Mouse (Mus musculus): ENCODE measurements around the gene Spp1. TPM values are rescaled to one million over a fixed set of nuclear protein-coding genes. Genes with fewer than 3 reads are reported as not detected.

The Spp1 gene
- total RNA-seq (2021), result 1 to 10 TPM; 3.7 to 3.8 TPM
- long read RNA-seq, experiment 1, transcript Spp1-201 (7 exons, 1,410 nt), result major isoform, 7 of 7 reads
- long read RNA-seq, experiment 1, partial matches to known transcripts, result 0 of 7 reads
- long read RNA-seq, experiment 1, other reads (novel, unspliced or antisense), result 0 of 7 reads
- long read RNA-seq, experiment 2, partial matches to known transcripts, result 1 of 6 reads
- long read RNA-seq, experiment 2, other reads (novel, unspliced or antisense), result 0 of 6 reads

DNA sequence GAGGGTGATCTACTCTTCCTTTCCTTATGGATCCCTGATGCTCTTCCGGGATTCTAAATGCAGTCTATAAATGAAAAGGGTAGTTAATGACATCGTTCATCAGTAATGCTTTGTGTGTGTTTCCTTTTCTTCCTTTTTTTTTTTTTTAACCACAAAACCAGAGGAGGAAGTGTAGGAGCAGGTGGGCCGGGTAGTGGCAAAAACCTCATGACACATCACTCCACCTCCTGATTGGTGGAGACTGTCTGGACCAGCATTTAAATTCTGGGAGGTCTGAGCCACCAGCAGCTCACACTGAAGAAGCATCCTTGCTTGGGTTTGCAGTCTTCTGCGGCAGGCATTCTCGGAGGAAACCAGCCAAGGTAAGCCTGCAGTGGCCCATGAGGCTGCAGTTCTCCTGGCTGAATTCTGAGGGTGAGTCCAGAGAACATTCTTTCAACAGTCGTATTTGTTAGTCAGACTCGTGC lies at the start of gene Spp1:
Spp1 (plus strand) TSS at position 284 of the 467 bp plus-strand sequence.
- no peak for TF ChIP-seq CTCF (conservative IDR thresholded peaks at IDR 0.05)
- no peak for DNase-seq (ENCODE audit: low spot score in 2 of 2)
- Histone ChIP-seq H3K4me3 (no peak within 1 kb of the TSS), H3K27ac (no peak within 1 kb of the TSS)

DNA sequence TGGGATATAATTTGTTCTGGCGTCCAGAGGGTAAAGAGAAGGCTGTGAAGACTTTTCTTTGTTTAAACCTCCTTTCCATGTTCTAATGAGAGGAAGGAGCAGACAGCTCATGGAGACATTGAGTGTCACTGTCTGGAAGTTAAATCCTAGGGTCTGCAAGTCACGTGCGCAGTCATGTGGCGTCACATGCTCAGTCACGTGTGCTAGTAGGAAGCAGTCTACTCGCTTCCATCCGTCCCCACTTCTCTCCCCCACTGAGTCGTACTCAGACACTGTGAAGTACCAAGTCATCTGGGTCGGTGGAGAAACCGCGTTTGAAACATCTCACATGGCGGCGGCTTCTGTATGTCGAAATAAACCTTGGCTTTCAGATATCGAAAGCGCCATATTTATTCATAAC lies 49.4 kb upstream of the Spp1 start:
- TF ChIP-seq CTCF (conservative IDR thresholded peaks at IDR 0.05), result no peak
- Histone ChIP-seq H3K4me3 (no peak overlapping the region), H3K27ac (no peak overlapping the region)
- DNase-seq (ENCODE audit: low spot score in 2 of 2), result no peak

DNA sequence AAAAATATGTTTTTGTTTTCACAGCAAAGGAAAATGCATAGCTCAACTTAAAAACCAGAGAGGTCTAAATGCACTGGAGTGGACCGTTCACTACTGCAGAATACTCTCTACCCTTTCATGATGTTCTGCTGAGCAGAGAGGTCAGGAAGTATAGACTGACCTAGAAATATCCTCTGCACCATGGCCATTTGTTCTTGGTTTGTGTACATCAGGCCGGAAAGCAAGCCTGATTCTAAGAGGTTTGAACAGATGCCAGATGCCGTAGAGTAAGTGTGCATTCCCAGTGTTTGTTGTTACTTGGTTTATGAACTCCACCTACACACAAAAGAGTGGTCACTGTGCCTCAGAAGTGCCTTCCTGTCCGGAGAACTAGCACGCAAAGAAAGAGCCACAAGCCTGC lies 48.0 kb upstream of the Spp1 start:
- no peak overlapping the region for H3K27ac ChIP-seq
- no peak for TF ChIP-seq CTCF (conservative IDR thresholded peaks at IDR 0.05)
- no peak for DNase-seq (ENCODE audit: low spot score in 2 of 2)
- no peak overlapping the region for H3K4me3 ChIP-seq

DNA sequence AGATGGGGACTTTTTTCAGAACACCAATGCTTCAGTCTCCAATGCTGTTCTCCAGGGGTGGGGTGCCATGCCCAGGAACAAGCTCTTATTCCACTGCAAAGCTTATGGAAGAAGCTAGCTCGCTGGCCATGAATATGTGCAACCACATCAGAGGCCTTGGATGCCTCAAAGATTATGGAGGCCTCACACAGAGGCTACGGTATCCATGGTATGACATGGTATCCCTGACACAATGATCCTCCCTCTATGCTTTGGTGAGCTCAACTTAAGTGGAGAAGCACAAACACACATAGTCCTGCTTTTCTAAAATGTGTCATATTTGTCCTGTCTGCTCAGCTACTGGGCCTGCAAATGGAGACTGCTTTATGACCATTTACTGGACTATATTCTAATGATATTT lies 44.0 kb upstream of the Spp1 start:
- DNase-seq (ENCODE audit: low spot score in 2 of 2), result no peak
- Histone ChIP-seq H3K4me3 (no peak overlapping the region), H3K27ac (no peak overlapping the region)
- TF ChIP-seq CTCF (conservative IDR thresholded peaks at IDR 0.05), result no peak

DNA sequence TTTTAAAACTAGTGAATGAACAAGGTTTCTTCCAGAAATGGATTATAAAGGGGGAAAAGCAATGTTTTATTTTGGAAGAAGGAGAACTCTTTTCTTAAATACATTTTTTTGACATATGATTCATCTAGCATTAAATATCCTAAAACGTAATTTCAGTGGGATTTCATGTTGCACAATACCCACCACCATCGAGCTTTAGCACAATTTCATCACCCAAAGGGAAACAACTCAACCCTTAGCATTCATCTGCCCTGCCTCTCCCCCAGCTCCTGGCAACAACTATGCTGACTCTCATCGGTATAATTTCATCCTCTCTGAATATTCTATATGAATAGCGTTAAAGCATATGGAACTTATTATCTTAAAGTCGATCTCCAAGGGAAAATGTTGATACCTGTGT lies 42.1 kb upstream of the Spp1 start:
- TF ChIP-seq CTCF (conservative IDR thresholded peaks at IDR 0.05), result no peak
- Histone ChIP-seq H3K27ac (no peak overlapping the region), H3K4me3 (no peak overlapping the region)
- no peak for DNase-seq (ENCODE audit: low spot score in 2 of 2)

DNA sequence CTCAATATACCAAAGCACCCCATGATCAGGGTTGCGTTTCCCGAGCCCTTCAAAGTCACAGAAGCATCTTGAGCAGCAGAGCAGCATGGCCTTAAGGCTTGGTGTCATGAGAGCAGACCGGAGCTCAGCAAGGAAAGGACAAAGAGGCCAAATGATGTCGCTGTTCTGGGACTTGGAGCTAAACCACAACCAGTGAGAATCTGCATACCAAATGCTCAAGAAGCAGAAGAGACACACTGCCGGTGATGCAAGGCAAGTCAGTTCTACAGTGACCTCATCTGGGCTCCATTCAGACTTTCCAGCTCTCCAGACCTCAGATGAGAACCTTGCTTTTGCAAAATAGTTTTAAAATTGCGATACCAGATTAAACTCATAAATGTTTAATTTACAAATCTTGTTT lies 38.6 kb upstream of the Spp1 start:
- no peak for TF ChIP-seq CTCF (conservative IDR thresholded peaks at IDR 0.05)
- no peak overlapping the region for H3K27ac ChIP-seq
- DNase-seq (ENCODE audit: low spot score in 2 of 2), result no peak
- no peak overlapping the region for H3K4me3 ChIP-seq

DNA sequence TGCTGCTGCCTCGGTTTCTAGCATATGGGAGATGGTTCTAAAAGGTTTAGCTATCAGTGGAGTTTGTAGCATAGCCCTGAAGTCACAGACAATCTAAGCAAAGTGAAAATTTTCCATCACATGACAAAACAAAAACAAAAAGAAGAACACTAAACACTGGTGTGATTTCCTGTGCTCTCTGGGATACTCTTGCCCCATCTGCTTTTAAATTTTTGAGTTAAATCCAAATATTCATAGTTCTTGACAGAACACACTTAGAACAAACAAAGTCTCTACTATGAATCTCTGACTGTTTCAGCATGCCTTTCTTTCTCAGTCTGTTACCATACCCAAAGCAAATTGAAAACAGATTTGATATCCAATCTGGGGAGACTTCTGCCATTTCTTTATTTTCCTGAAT lies 36.9 kb upstream of the Spp1 start:
- DNase-seq (ENCODE audit: low spot score in 2 of 2), result no peak
- Histone ChIP-seq H3K27ac (no peak overlapping the region), H3K4me3 (no peak overlapping the region)
- TF ChIP-seq CTCF (conservative IDR thresholded peaks at IDR 0.05), result no peak

DNA sequence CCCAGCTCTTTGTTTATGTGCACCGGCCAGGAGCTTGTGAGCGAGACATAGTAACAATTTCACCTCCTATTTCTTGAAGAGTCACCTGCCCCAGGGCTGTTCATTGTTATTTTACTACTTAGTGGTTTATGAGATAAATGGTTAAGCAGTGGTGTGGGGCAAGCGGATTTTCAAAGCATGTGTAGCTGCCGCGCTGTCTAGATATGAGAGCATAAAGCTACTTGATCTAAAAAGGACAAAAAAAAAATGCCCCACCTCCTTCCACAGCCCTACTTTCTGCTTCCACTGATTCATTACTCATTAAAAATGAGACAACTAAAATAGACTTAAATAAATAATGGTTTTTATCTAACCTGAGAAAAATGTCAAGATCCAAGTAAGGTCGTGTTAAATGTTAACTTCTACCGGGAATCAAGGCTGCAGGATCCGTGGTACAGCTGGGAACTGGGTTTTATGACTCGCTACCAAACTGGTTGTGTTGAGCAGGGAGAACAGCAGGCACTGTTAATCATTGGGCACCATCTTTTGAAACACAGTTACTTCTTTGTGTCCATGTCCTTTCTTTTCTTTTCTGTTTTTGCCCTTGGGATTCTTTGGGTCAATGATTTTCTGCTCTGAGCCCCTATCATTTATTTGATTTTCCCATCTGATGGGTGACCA lies 35.5 kb upstream of the Spp1 start:
- no peak for DNase-seq (ENCODE audit: low spot score in 2 of 2)
- no peak overlapping the region for H3K4me3 ChIP-seq
- H3K27ac ChIP-seq, result no peak overlapping the region
- no peak for TF ChIP-seq CTCF (conservative IDR thresholded peaks at IDR 0.05)

DNA sequence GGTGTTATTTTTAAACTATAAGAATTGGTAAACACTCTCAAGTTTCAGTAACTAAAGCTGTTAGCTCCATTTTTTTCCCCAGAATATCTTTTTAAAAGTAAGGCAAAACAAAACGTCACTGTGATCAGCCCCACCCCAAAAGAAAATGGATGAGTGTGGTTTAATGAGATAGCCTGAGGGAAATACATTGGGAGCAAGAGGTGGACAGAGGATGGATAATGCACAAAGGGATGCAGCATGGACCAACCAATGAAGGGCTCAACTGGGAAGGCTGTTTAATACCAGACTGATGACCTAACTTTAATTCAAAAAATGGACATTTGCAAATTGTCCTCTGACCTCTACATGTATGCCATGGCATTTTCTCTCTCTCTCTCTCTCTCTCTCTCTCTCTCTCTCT lies 34.9 kb upstream of the Spp1 start:
- no peak overlapping the region for H3K4me3 ChIP-seq
- TF ChIP-seq CTCF (conservative IDR thresholded peaks at IDR 0.05), result no peak
- H3K27ac ChIP-seq, result no peak overlapping the region
- no peak for DNase-seq (ENCODE audit: low spot score in 2 of 2)

DNA sequence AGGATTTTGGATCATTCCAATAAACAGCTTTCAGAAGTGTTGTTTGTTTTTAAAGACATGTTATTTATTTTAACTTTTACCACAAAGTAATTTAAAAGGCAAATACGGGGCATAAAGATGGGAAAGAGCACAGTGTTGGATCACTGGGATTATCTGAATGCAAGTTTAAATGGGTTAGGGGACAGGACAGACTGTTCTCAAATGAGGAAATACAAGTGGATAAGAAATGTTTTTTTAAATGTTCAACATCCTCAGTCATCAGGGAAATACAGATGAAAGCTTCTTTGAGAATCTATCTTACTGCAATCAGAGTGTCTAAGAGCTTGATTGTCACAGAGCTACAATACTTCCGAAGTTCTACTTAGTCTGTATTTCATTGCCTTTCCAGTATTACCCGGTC lies 32.3 kb upstream of the Spp1 start:
- no peak overlapping the region for H3K4me3 ChIP-seq
- no peak for TF ChIP-seq CTCF (conservative IDR thresholded peaks at IDR 0.05)
- no peak for DNase-seq (ENCODE audit: low spot score in 2 of 2)
- peak overlapping the region; percentile 46; the same call in 1 of the 2 replicates for H3K27ac ChIP-seq

DNA sequence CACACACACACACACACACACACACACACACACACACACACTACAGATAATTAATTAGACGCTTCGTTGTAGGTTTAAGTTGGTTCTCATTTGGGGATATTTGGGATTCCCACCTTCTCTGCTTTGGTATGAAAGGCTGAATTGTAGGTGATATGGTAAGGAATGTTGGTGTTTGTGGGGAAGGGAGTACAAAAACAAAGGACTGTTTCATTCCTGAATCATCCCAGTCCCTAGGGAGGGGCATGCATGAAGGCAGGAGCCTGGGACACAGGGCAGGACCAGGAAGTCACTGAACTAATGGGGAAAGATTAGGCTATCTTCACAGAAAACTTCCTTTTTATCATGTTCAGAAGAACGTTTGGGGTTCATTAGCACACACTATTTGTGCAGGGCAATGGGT lies 31.6 kb upstream of the Spp1 start:
- no peak overlapping the region for H3K27ac ChIP-seq
- no peak overlapping the region for H3K4me3 ChIP-seq
- DNase-seq (ENCODE audit: low spot score in 2 of 2), result no peak
- TF ChIP-seq CTCF (conservative IDR thresholded peaks at IDR 0.05), result no peak

DNA sequence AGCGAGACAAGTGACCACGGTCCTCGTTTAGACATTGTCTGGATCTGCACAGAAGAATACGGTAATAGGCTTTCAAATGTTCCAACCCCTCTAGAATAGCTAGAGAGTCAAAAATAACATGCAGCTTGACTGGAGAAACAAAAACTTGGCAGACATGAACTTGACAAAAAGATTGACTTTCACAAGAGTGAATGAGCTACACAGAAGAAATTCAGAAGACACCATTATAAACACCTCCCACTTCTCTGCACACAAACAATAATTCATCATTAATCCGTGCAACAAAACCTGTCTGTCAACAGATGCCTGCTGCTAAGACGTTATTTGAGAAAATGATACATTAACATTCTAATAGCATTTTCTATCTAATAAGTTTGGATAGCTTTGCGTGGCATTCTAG lies 30.4 kb upstream of the Spp1 start:
- no peak for DNase-seq (ENCODE audit: low spot score in 2 of 2)
- TF ChIP-seq CTCF (conservative IDR thresholded peaks at IDR 0.05), result no peak
- no peak overlapping the region for H3K4me3 ChIP-seq
- H3K27ac ChIP-seq, result peak overlapping the region; percentile 77

DNA sequence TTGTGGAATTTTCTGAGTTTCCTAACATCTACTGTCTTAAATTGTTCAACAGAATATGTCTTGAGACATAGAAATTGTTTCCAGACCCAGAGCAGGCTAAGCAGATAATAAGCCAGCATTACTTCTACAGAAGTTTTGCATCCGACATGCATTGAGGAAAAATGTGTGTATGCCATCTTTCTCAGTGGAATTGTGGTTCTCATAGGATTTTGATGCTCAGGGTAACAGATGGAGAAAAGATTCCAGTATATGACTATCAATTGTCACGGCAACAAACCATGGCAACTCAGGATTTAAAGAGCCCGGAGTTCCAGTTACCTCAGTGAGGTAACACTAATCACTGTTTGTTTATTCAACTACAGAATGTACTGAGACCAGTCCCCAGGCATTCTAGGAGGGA lies 29.9 kb upstream of the Spp1 start:
- peak in 1 of 2 experiments; percentile 7 for DNase-seq (ENCODE audit: low spot score in 2 of 2)
- no peak for TF ChIP-seq CTCF (conservative IDR thresholded peaks at IDR 0.05)
- Histone ChIP-seq H3K4me3 (no peak overlapping the region), H3K27ac (peak overlapping the region; percentile 77)

DNA sequence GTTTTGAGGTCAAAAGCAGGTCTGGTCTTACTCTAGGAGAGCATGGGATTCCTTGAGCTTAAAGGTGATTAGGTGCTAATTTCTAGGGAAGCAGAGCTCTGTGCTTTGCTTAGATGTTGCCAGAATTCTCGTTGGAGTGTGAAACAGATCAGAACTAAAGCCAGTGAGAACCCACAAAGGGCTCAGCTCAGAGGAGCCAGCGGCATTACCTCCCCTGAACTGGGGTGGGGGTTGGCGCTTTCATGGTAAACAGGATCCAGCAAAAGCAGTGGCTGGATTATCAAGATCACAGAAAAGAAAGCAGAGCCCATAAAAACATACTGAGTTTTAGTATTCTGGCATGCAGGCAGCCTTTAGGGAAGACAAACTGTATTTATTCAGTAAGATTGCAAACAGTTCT lies 28.2 kb upstream of the Spp1 start:
- peak in 1 of 2 experiments; percentile 4 for DNase-seq (ENCODE audit: low spot score in 2 of 2)
- Histone ChIP-seq H3K27ac (peak overlapping the region; percentile 61), H3K4me3 (no peak overlapping the region)
- TF ChIP-seq CTCF (conservative IDR thresholded peaks at IDR 0.05), result no peak

Data from layer of hippocampus, adult 2 months (tissue).